Mouse (Mus musculus) B cell, adult 62 days (primary cell): ENCODE data around the gene Olfr1252. TPM values are rescaled to one million over a fixed set of nuclear protein-coding genes. Genes with fewer than 3 reads are reported as not detected.

Source experiments
- total RNA-seq: library from RNA; stranded (reverse); gene quantifications from 4 replicates; pipeline ENCODE4 v1.2.4, GENCODE M21; 2023

The Olfr1252 gene
- total RNA-seq, result not detected in 4 replicates

GRCm38 (mm10) chr2:89724912-89725311 lies at the start of gene Olfr1252:
Gene Olfr1252, minus strand, starts transcription at chr2:89725012.

DNA sequence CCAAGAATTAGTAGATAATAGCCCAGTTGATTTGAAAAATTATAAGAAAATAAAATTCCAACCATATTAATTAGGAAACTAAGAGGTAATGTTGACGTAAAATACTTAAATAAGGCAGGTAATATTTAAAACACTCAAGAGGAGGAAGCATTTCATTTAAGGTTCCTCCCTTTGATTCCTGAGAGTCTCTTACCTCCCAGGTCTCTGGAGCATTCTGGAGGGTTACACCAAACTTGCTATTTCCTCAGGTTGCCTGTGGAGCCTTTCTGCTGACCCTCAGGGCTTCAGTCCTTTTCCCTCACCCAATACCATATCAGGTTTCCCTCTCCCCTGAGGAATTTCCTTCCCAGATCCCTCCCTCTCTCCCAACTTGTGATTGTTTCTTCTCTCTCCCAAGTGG lies 32.2 kb upstream of the Olfr1252 start, which contains the start of gene Olfr1253:
TSS of gene Olfr1253 (minus strand) at position 101 of the 400 bp plus-strand sequence.

DNA sequence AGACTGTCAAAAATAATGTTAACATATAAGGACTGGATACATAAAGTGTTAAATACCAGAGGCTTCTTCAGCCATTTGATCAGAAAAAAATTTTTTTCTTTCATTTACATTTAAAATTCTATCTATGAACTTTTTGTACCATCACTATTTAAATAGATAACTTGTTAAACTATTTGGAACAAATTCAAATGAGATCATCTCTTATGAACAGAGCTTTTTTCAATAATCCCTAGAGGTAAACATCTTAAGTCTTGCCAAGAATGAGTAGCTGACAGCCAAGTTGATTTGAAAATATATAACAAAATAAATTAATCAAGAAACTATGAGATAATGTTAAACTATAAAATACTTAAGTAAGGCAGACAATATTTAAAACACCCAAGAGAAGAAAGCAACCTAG lies 53.0 kb downstream of the Olfr1252 start, which contains the start of gene Olfr1251:
TSS of gene Olfr1251 (minus strand) at position 101 of the 400 bp plus-strand sequence.

Other genes starting within 250 kb of the Olfr1252 start
- gene Olfr1241, start 237.9 kb downstream of the Olfr1252 start, total RNA-seq, result not detected in 4 replicates
- not detected in 4 replicates for gene Olfr1242, start 226.7 kb downstream of the Olfr1252 start, total RNA-seq
- gene Olfr1243, start 193.5 kb downstream of the Olfr1252 start, total RNA-seq, result not detected in 4 replicates
- gene Olfr1245, start 146.6 kb downstream of the Olfr1252 start, total RNA-seq, result not detected in 4 replicates
- not detected in 4 replicates for gene Olfr1246, start 131.9 kb downstream of the Olfr1252 start, total RNA-seq
- gene Olfr1247, start 110.9 kb downstream of the Olfr1252 start, total RNA-seq, result 0.14 to 0.15 TPM (median 0.15 TPM) in 3 of 4 replicates, not detected in the other
- not detected in 4 replicates for gene Olfr1248, start 106.8 kb downstream of the Olfr1252 start, total RNA-seq
- gene Olfr1249, start 90.0 kb downstream of the Olfr1252 start, total RNA-seq, result not detected in 4 replicates
- not detected in 4 replicates for gene Olfr1250, start 63.5 kb downstream of the Olfr1252 start, total RNA-seq
- gene Olfr1251, start 53.1 kb downstream of the Olfr1252 start, total RNA-seq, result not detected in 4 replicates
- not detected in 4 replicates for gene Olfr1253, start 32.1 kb upstream of the Olfr1252 start, total RNA-seq
- gene Olfr1254, start 68.6 kb upstream of the Olfr1252 start, total RNA-seq, result not detected in 4 replicates
- gene Olfr1255, start 87.0 kb upstream of the Olfr1252 start, total RNA-seq, result not detected in 4 replicates
- not detected in 4 replicates for gene Olfr1256, start 116.5 kb upstream of the Olfr1252 start, total RNA-seq
- not detected in 4 replicates for gene Olfr48, start 123.2 kb upstream of the Olfr1252 start, total RNA-seq
- not detected in 4 replicates for gene Olfr1257, start 153.4 kb upstream of the Olfr1252 start, total RNA-seq
- gene Olfr1258, start 202.3 kb upstream of the Olfr1252 start, total RNA-seq, result not detected in 4 replicates
- gene Olfr1259, start 223.7 kb upstream of the Olfr1252 start, total RNA-seq, result not detected in 4 replicates
- gene Olfr1260, start 249.3 kb upstream of the Olfr1252 start, total RNA-seq, result not detected in 4 replicates